Mouse (Mus musculus): Measurements from ENCODE around the gene Capns1.

DNA sequence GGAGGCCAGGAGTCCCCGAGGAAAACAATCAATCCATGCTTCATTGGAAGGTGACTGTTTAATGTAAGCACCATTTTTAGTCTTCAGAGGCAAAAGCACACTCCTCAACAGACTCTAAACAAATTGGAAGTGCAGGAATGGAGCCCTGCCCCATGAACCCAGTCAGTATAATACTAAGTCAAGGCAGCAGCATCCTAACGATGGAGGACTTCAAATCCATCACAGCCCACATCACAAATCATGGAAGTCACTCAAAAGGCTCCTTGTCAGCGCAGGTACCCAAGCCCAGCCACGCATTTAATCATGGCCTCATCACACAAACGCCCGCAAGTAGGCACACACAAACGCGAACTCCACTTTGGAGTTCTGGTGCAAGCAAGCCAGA is 55.4 kb downstream of the Capns1 start:
- TF ChIP-seq CTCF (IDR thresholded peaks at IDR 0.05 in 2 of 3, conservative IDR thresholded peaks at IDR 0.05 in 1 of 3; ENCODE audit: control insufficient read depth in 1 of 3, insufficient read depth in 1 of 3, low read depth in 2 of 3, low read length in 3 of 3, poor library complexity in 1 of 3, severe bottlenecking in 1 of 3): no peak
- TF ChIP-seq EP300 (IDR thresholded peaks at IDR 0.05; ENCODE audit: low read depth in 1 of 2, low read length in 2 of 2): no peak
- no peak for TF ChIP-seq CHD1 (IDR thresholded peaks at IDR 0.05; ENCODE audit: low read depth, low read length)
- TF ChIP-seq POLR2A (IDR thresholded peaks at IDR 0.05; ENCODE audit: control insufficient read depth in 1 of 2, insufficient read depth in 1 of 2, low read depth in 1 of 2, low read length in 2 of 2, poor library complexity in 1 of 2): no peak
- TF ChIP-seq TBP (IDR thresholded peaks at IDR 0.05; ENCODE audit: low read depth, low read length): no peak
- no peak for TF ChIP-seq TAL1 (IDR thresholded peaks at IDR 0.05; ENCODE audit: low read length)
- no peak for TF ChIP-seq TCF12 (IDR thresholded peaks at IDR 0.05; ENCODE audit: low read depth, low read length)
- TF ChIP-seq RCOR1 (IDR thresholded peaks at IDR 0.05; ENCODE audit: low read depth, low read length): no peak
- TF ChIP-seq MAFK (IDR thresholded peaks at IDR 0.05; ENCODE audit: borderline replicate concordance, low read depth, low read length): no peak
